In the genomic region with DNA sequence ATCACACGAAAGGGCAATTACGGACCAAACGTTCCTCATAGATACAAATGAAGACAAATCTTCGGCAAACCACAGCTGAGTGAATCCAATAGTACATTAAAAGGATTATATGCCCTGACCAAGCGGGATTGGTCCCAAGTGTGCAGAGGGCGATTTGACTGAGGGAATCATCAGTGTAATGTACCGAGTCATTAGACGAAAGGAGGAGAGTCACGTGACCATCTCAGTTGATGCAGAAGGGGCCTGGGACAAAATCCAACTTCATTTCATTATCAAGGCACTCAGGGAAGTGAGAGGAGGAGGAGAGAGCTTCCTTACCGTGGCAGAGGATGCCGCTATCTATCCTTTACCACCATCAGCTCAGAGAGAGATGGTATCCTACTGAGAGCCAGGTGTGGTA, we compare ENCODE assay signal across 31 mouse cellular contexts. TPM values are rescaled to one million over a fixed set of nuclear protein-coding genes. Genes with fewer than 3 reads are reported as not detected.
DNase-seq lines count a peak whose midpoint lies in the region; ATAC-seq and TF ChIP-seq lines count a peak whose summit lies in the region.
"Had no signal": no experiment of that assay in that cellular context is flagged by ENCODE, and none has a peak within 500 bp of the region (broad histone marks: within the 10 kb centered on the region; RNA-seq: fewer than 3 reads in every experiment).

No protein-coding gene starts in this region.

- no peak overlapping the region for H3K4me2 ChIP-seq in forebrain, embryonic 14.5 days (ENCODE audit: low read length)
- H3K4me2 ChIP-seq in forebrain, postnatal 0 days (ENCODE audit: low read depth): no peak overlapping the region
- H3K4me2 ChIP-seq in midbrain, postnatal 0 days (ENCODE audit: low read depth, low read length, poor library complexity, severe bottlenecking): no peak overlapping the region
- H3K4me2 ChIP-seq in hindbrain, embryonic 16.5 days (ENCODE audit: low read length): no peak overlapping the region
- no peak overlapping the region for H3K4me2 ChIP-seq in heart, embryonic 11.5 days
- H3K4me2 ChIP-seq: forebrain, embryonic 12.5 days; limb, embryonic 15.5 days; liver, embryonic 13.5 days had no signal

- no peak overlapping the region for H3K4me3 ChIP-seq in forebrain, embryonic 14.5 days (ENCODE audit: low read depth, low read length)
- no peak overlapping the region for H3K4me3 ChIP-seq in forebrain, postnatal 0 days (ENCODE audit: low read depth, low read length)
- H3K4me3 ChIP-seq in midbrain, postnatal 0 days (ENCODE audit: low read depth, low read length): no peak overlapping the region
- H3K4me3 ChIP-seq in midbrain, embryonic 10.5 days: no peak overlapping the region
- no peak overlapping the region for H3K4me3 ChIP-seq in hindbrain, embryonic 16.5 days (ENCODE audit: low read length)
- H3K4me3 ChIP-seq in heart, embryonic 11.5 days (ENCODE audit: low read depth, low read length): no peak overlapping the region
- H3K4me3 ChIP-seq: embryonic facial prominence, embryonic 15.5 days; forebrain, embryonic 12.5 days; heart, embryonic 15.5 days; limb, embryonic 10.5 days; liver, embryonic 13.5 days had no signal

- no peaks in the 10 kb centered on the region for H3K36me3 ChIP-seq in forebrain, embryonic 14.5 days (ENCODE audit: control insufficient read depth, insufficient read depth, low read length)
- H3K36me3 ChIP-seq in forebrain, postnatal 0 days (ENCODE audit: insufficient read depth): no peaks in the 10 kb centered on the region
- H3K36me3 ChIP-seq in midbrain, postnatal 0 days (ENCODE audit: insufficient read depth, low read length): no peaks in the 10 kb centered on the region
- H3K36me3 ChIP-seq in midbrain, embryonic 10.5 days: no peaks in the 10 kb centered on the region
- no peaks in the 10 kb centered on the region for H3K36me3 ChIP-seq in hindbrain, embryonic 16.5 days (ENCODE audit: control insufficient read depth, insufficient read depth, low read length)
- H3K36me3 ChIP-seq in heart, embryonic 11.5 days (ENCODE audit: control insufficient read depth, insufficient read depth, low read length): no peaks in the 10 kb centered on the region
- H3K36me3 ChIP-seq: embryonic facial prominence, embryonic 10.5 days; embryonic facial prominence, embryonic 15.5 days; forebrain, embryonic 12.5 days; G1E; heart, embryonic 15.5 days; limb, embryonic 10.5 days; limb, embryonic 15.5 days; liver, embryonic 13.5 days had no signal

- ATAC-seq in forebrain, embryonic 14.5 days: no peak
- ATAC-seq in forebrain, postnatal 0 days: no peak
- no peak for ATAC-seq in midbrain, postnatal 0 days (ENCODE audit: low FRiP score)
- 0 out of 2 replicates have a peak, but pooled peaks have one; percentile 40 for ATAC-seq in hindbrain, embryonic 16.5 days
- no peak for ATAC-seq in heart, embryonic 11.5 days (replicated peaks; ENCODE audit: insufficient number of reproducible peaks, low FRiP score, low TSS enrichment)
- ATAC-seq: intestine, embryonic 16.5 days; Patski had no signal

- H3K27me3 ChIP-seq in forebrain, embryonic 14.5 days (replicated peaks; ENCODE audit: control insufficient read depth, insufficient read depth, low read length): no peaks in the 10 kb centered on the region
- H3K27me3 ChIP-seq in forebrain, postnatal 0 days (ENCODE audit: insufficient read depth, low read length): no peaks in the 10 kb centered on the region
- no peaks in the 10 kb centered on the region for H3K27me3 ChIP-seq in midbrain, postnatal 0 days (ENCODE audit: insufficient read depth, low read length)
- H3K27me3 ChIP-seq in midbrain, embryonic 10.5 days (ENCODE audit: low read depth, poor library complexity, severe bottlenecking): no peaks in the 10 kb centered on the region
- no peaks in the 10 kb centered on the region for H3K27me3 ChIP-seq in hindbrain, embryonic 16.5 days (replicated peaks; ENCODE audit: control insufficient read depth, insufficient read depth, low read length)
- H3K27me3 ChIP-seq in heart, embryonic 11.5 days (ENCODE audit: control insufficient read depth, insufficient read depth, low read length): 0 out of 2 replicates have a peak, but pooled peaks cover 2% of the 10 kb centered on the region
- H3K27me3 ChIP-seq: embryonic facial prominence, embryonic 15.5 days; forebrain, embryonic 12.5 days; heart, embryonic 15.5 days; limb, embryonic 15.5 days; Patski had no signal

- peak; percentile 49 for DNase-seq in forebrain, embryonic 14.5 days (ENCODE audit: low spot score)
- DNase-seq in forebrain, postnatal 0 days: no peak
- peak; percentile 63 for DNase-seq in midbrain, postnatal 0 days (ENCODE audit: low spot score)
- no peak for DNase-seq in midbrain, embryonic 10.5 days (ENCODE audit: low spot score)
- no peak for DNase-seq in right cerebral cortex, adult 18-20 months
- DNase-seq: adrenal gland, postnatal 14 days; cerebellum, adult 2 months; cerebellum, postnatal 25 days; gastrocnemius, postnatal 14 days; kidney, adult 9 months; kidney, postnatal 14 days; layer of hippocampus, adult 9-11 months; liver, embryonic 13.5 days; lung, adult 18-20 months; thymus, adult 18-20 months; thymus, postnatal 25 days had no signal

- H3K27ac ChIP-seq in forebrain, embryonic 14.5 days (ENCODE audit: low read depth, low read length): no peak overlapping the region
- H3K27ac ChIP-seq in forebrain, postnatal 0 days (ENCODE audit: low read depth, low read length): no peak overlapping the region
- no peak overlapping the region for H3K27ac ChIP-seq in midbrain, postnatal 0 days (ENCODE audit: low read depth, low read length)
- H3K27ac ChIP-seq in midbrain, embryonic 10.5 days (replicated peaks): no peak overlapping the region
- H3K27ac ChIP-seq in hindbrain, embryonic 16.5 days (ENCODE audit: low read depth, low read length): no peak overlapping the region
- H3K27ac ChIP-seq in heart, embryonic 11.5 days (ENCODE audit: low read depth, low read length): no peak overlapping the region
- H3K27ac ChIP-seq: embryonic facial prominence, embryonic 15.5 days; forebrain, embryonic 12.5 days; heart, embryonic 15.5 days; limb, embryonic 10.5 days; limb, embryonic 15.5 days; liver, embryonic 13.5 days; stomach, postnatal 0 days had no signal

- no peaks in the 10 kb centered on the region for H3K9me3 ChIP-seq in forebrain, embryonic 14.5 days (replicated peaks; ENCODE audit: control insufficient read depth, low read length)
- no peaks in the 10 kb centered on the region for H3K9me3 ChIP-seq in forebrain, postnatal 0 days (ENCODE audit: low read length)
- H3K9me3 ChIP-seq in midbrain, postnatal 0 days (ENCODE audit: low read length): no peaks in the 10 kb centered on the region
- H3K9me3 ChIP-seq in midbrain, embryonic 10.5 days (replicated peaks): peaks cover 8% of the 10 kb centered on the region; the same call in 1 of the 2 replicates
- H3K9me3 ChIP-seq in hindbrain, embryonic 16.5 days (ENCODE audit: control insufficient read depth, low read length): no peaks in the 10 kb centered on the region
- 0 out of 2 replicates have a peak, but pooled peaks cover 4% of the 10 kb centered on the region for H3K9me3 ChIP-seq in heart, embryonic 11.5 days (replicated peaks; ENCODE audit: control insufficient read depth, low read length)
- H3K9me3 ChIP-seq: heart, embryonic 15.5 days; limb, embryonic 15.5 days had no signal

- no peaks in the 10 kb centered on the region for H3K4me1 ChIP-seq in forebrain, embryonic 14.5 days (ENCODE audit: control insufficient read depth, insufficient read depth, low read length)
- H3K4me1 ChIP-seq in forebrain, postnatal 0 days (ENCODE audit: insufficient read depth): no peaks in the 10 kb centered on the region
- H3K4me1 ChIP-seq in midbrain, postnatal 0 days (ENCODE audit: insufficient read depth, low read length): no peaks in the 10 kb centered on the region
- peaks cover 3% of the 10 kb centered on the region; the same call in 1 of the 2 replicates for H3K4me1 ChIP-seq in midbrain, embryonic 10.5 days
- H3K4me1 ChIP-seq in hindbrain, embryonic 16.5 days (ENCODE audit: control insufficient read depth, insufficient read depth, low read depth, low read length): no peaks in the 10 kb centered on the region
- no peaks in the 10 kb centered on the region for H3K4me1 ChIP-seq in heart, embryonic 11.5 days (ENCODE audit: control insufficient read depth, insufficient read depth, low read length)
- H3K4me1 ChIP-seq: embryonic facial prominence, embryonic 10.5 days; embryonic facial prominence, embryonic 15.5 days; forebrain, embryonic 12.5 days; heart, embryonic 15.5 days; limb, embryonic 10.5 days; limb, embryonic 15.5 days; liver, embryonic 13.5 days had no signal

- no peak for TF ChIP-seq CTCF in forebrain, postnatal 0 days (IDR thresholded peaks at IDR 0.05; ENCODE audit: low read depth)
- no peak for TF ChIP-seq CTCF in midbrain, postnatal 0 days (IDR thresholded peaks at IDR 0.05)

- no peak overlapping the region for H3K9ac ChIP-seq in forebrain, embryonic 14.5 days (ENCODE audit: low read length)
- no peak overlapping the region for H3K9ac ChIP-seq in forebrain, postnatal 0 days
- no peak overlapping the region for H3K9ac ChIP-seq in midbrain, postnatal 0 days (replicated peaks; ENCODE audit: low read length, poor library complexity, severe bottlenecking)
- no peak overlapping the region for H3K9ac ChIP-seq in hindbrain, embryonic 16.5 days (ENCODE audit: low read depth, low read length)
- no peak overlapping the region for H3K9ac ChIP-seq in heart, embryonic 11.5 days (ENCODE audit: low read depth, low read length)
- H3K9ac ChIP-seq: embryonic facial prominence, embryonic 15.5 days; forebrain, embryonic 12.5 days; heart, embryonic 15.5 days; limb, embryonic 15.5 days; liver, embryonic 13.5 days had no signal

- WGBS in forebrain, embryonic 14.5 days: 76% methylated on average over 11 of the region's 11 CpGs
- WGBS in forebrain, postnatal 0 days: 62% methylated on average over 11 of the region's 11 CpGs
- WGBS in midbrain, postnatal 0 days: 44% methylated on average over 11 of the region's 11 CpGs
- 80% methylated on average over 11 of the region's 11 CpGs for WGBS in midbrain, embryonic 10.5 days
- WGBS in hindbrain, embryonic 16.5 days: 47% methylated on average over 11 of the region's 11 CpGs
- WGBS in heart, embryonic 11.5 days (ENCODE audit: insufficient replicate concordance): 67% methylated on average over 11 of the region's 11 CpGs

RNA-seq across cellular contexts. Expression of a gene that starts 9.7 kb away (rescaled TPM):
- polyA plus RNA-seq in forebrain, embryonic 14.5 days (2014; fragmentation: Nextera tagmentation; extraction: Ambion mirVana): not detected in 2 replicates
- total RNA-seq in forebrain, postnatal 0 days (2014; rRNA removed): not detected in 2 replicates
- not detected in 2 replicates for polyA plus RNA-seq in forebrain, postnatal 0 days (2015; fragmentation: Nextera tagmentation; extraction: Ambion mirVana)
- total RNA-seq in midbrain, postnatal 0 days (2014; rRNA removed): not detected in 2 replicates
- not detected in 2 replicates for polyA plus RNA-seq in midbrain, postnatal 0 days (2015; fragmentation: Nextera tagmentation; extraction: Ambion mirVana)
- polyA plus RNA-seq in midbrain, embryonic 10.5 days (2016; fragmentation: Nextera tagmentation; extraction: Ambion mirVana): not detected in 2 replicates
- not detected in 2 replicates for polyA plus RNA-seq in hindbrain, embryonic 16.5 days (2015; fragmentation: Nextera tagmentation; extraction: Ambion mirVana)
- not detected in 2 replicates for polyA plus RNA-seq in heart, embryonic 11.5 days (2014; fragmentation: Nextera tagmentation; extraction: Ambion mirVana)
- total RNA-seq: G1E; granulocyte monocyte progenitor cell, adult 5-6 weeks; heart, postnatal 25 days; left cerebral cortex, postnatal 10 days had no signal
- polyA plus RNA-seq: embryonic facial prominence, embryonic 10.5 days; forebrain, embryonic 12.5 days; G1E; limb, embryonic 10.5 days; Patski had no signal

RNA-seq across cellular contexts. Expression of a gene that starts 38.0 kb away (rescaled TPM):
- 26.1 and 32.9 TPM in 2 replicates for polyA plus RNA-seq in forebrain, embryonic 14.5 days (2014; fragmentation: Nextera tagmentation; extraction: Ambion mirVana)
- total RNA-seq in forebrain, postnatal 0 days (2014; rRNA removed): 29.9 and 34.3 TPM in 2 replicates
- polyA plus RNA-seq in forebrain, postnatal 0 days (2015; fragmentation: Nextera tagmentation; extraction: Ambion mirVana): 20.0 and 24.7 TPM in 2 replicates
- total RNA-seq in midbrain, postnatal 0 days (2014; rRNA removed): 18.1 and 22.2 TPM in 2 replicates
- 22.7 and 23.3 TPM in 2 replicates for polyA plus RNA-seq in midbrain, postnatal 0 days (2015; fragmentation: Nextera tagmentation; extraction: Ambion mirVana)
- polyA plus RNA-seq in midbrain, embryonic 10.5 days (2016; fragmentation: Nextera tagmentation; extraction: Ambion mirVana): 22.2 and 22.4 TPM in 2 replicates
- polyA plus RNA-seq in hindbrain, embryonic 16.5 days (2015; fragmentation: Nextera tagmentation; extraction: Ambion mirVana): 25.1 and 25.5 TPM in 2 replicates
- 16.5 and 18.5 TPM in 2 replicates for polyA plus RNA-seq in heart, embryonic 11.5 days (2014; fragmentation: Nextera tagmentation; extraction: Ambion mirVana)

RNA-seq across cellular contexts. Expression of a gene that starts 51.0 kb away (rescaled TPM):
- 0.20 and 0.22 TPM in 2 replicates for polyA plus RNA-seq in forebrain, embryonic 14.5 days (2014; fragmentation: Nextera tagmentation; extraction: Ambion mirVana)
- total RNA-seq in forebrain, postnatal 0 days (2014; rRNA removed): 0.54 and 1.8 TPM in 2 replicates
- polyA plus RNA-seq in forebrain, postnatal 0 days (2015; fragmentation: Nextera tagmentation; extraction: Ambion mirVana): 0.65 and 1.1 TPM in 2 replicates
- 1.5 and 3.3 TPM in 2 replicates for total RNA-seq in midbrain, postnatal 0 days (2014; rRNA removed)
- 2.0 and 2.8 TPM in 2 replicates for polyA plus RNA-seq in midbrain, postnatal 0 days (2015; fragmentation: Nextera tagmentation; extraction: Ambion mirVana)
- polyA plus RNA-seq in midbrain, embryonic 10.5 days (2016; fragmentation: Nextera tagmentation; extraction: Ambion mirVana): 0.09 and 0.12 TPM in 2 replicates
- 1.3 and 1.5 TPM in 2 replicates for polyA plus RNA-seq in hindbrain, embryonic 16.5 days (2015; fragmentation: Nextera tagmentation; extraction: Ambion mirVana)
- 0.39 and 0.52 TPM in 2 replicates for polyA plus RNA-seq in heart, embryonic 11.5 days (2014; fragmentation: Nextera tagmentation; extraction: Ambion mirVana)
- total RNA-seq: granulocyte monocyte progenitor cell, adult 5-6 weeks had no signal
- polyA plus RNA-seq: G1E had no signal

Comparison
In these comparisons a context has a peak if more than half of its experiments do, and no peak if none do; other contexts are left out.
1. DNase-seq: peak in forebrain, embryonic 14.5 days (single experiment) and midbrain, postnatal 0 days (single experiment); none in forebrain, postnatal 0 days (single experiment), midbrain, embryonic 10.5 days (single experiment) and right cerebral cortex, adult 18-20 months (single experiment).